Mouse (Mus musculus) heart, postnatal 0 days (tissue): ENCODE data around the gene Cbx5. TPM values are rescaled to one million over a fixed set of nuclear protein-coding genes. Genes with fewer than 3 reads are reported as not detected.
"Not testable (repeated sequence)": the region's sequence is repeated elsewhere in the genome, so short reads cannot be mapped to it uniquely, and the experiment has no call there.

Experiments used
- ATAC-seq: fragments of 200-750 bp; cut with Nextera tagmentation; 2 replicates; pipeline ENCODE4 v1.8.0; 2017; ENCODE audit warnings: low read depth, moderate number of reproducible peaks, moderate library complexity; ENCODE audit not compliant: insufficient read depth
- DNase-seq: peaks from one replicate; pipeline ENCODE4 v3.0.0-alpha.2; 2016; ENCODE audit warnings: low spot score
- H3K27ac ChIP-seq: fragments of 300-500 bp; sonication (generic); 2 replicates; pipeline ENCODE4 v1.5.1; 2014; ENCODE audit warnings: low read depth, mild to moderate bottlenecking
- H3K27me3 ChIP-seq: fragments of 300-500 bp; sonication (generic); 2 replicates; pipeline ENCODE4 v1.6.1; 2014; ENCODE audit warnings: low read length, mixed read lengths; ENCODE audit not compliant: control insufficient read depth, insufficient read depth
- H3K36me3 ChIP-seq: fragments of 300-500 bp; sonication (generic); replicated peaks from 2 replicates; pipeline ENCODE4 v1.6.1; 2014; ENCODE audit warnings: low read length, mixed read lengths; ENCODE audit not compliant: control insufficient read depth, insufficient read depth
- H3K4me1 ChIP-seq: fragments of 300-500 bp; sonication (generic); 2 replicates; pipeline ENCODE4 v1.6.1; 2014; ENCODE audit warnings: antibody characterized with exemption; ENCODE audit not compliant: control insufficient read depth, insufficient read depth
- H3K4me2 ChIP-seq: fragments of 300-500 bp; sonication (generic); 2 replicates; pipeline ENCODE4 v1.6.1; 2014; ENCODE audit warnings: low read depth, mild to moderate bottlenecking, low read length, moderate library complexity
- H3K4me3 ChIP-seq: fragments of 300-500 bp; sonication (generic); 2 replicates; pipeline ENCODE4 v1.5.1; 2014; ENCODE audit warnings: low read depth, low read length
- H3K9ac ChIP-seq: fragments of 300-500 bp; sonication (generic); replicated peaks from 2 replicates; pipeline ENCODE4 v1.6.1; 2014; ENCODE audit warnings: low read depth, low read length, mixed read lengths
- H3K9me3 ChIP-seq: fragments of 300-500 bp; sonication (generic); replicated peaks from 2 replicates; pipeline ENCODE4 v1.6.1; 2016; ENCODE audit warnings: low read length; ENCODE audit not compliant: control insufficient read depth
- CTCF ChIP-seq: IDR thresholded peaks from 2 replicates; pipeline ENCODE4 v1.5.1; 2016; ENCODE audit warnings: antibody characterized with exemption, control low read depth, low read depth
- EP300 ChIP-seq: IDR thresholded peaks from 2 replicates; pipeline ENCODE4 v1.6.1; 2016; ENCODE audit warnings: antibody characterized with exemption, low read depth
- WGBS: fragments of 180-500 bp; shearing (Covaris S2); extraction: QIAGEN DNeasy Blood & Tissue Kit; methylation state at CpG from one replicate; pipeline ENCODE4 v1.1.7; 2014; 5-methylcytosine and 5-hydroxymethylcytosine counted together
- polyA plus RNA-seq: library from polyadenylated mRNA; unstranded; fragments of >200 nt; fragmentation: Nextera tagmentation; extraction: Ambion mirVana; gene quantifications from 2 replicates; pipeline ENCODE4 v1.2.1, GENCODE M21; 2015
- total RNA-seq: library from RNA; depleted of rRNA; stranded (reverse); fragments of >200 nt; gene quantifications from 2 replicates; pipeline ENCODE4 v1.2.3, GENCODE M21; 2014; ENCODE audit warnings: low replicate concordance

The Cbx5 gene
- total and polyA plus RNA-seq, 2 experiments from 2014 or later: 41.5 to 54.1 TPM

DNA sequence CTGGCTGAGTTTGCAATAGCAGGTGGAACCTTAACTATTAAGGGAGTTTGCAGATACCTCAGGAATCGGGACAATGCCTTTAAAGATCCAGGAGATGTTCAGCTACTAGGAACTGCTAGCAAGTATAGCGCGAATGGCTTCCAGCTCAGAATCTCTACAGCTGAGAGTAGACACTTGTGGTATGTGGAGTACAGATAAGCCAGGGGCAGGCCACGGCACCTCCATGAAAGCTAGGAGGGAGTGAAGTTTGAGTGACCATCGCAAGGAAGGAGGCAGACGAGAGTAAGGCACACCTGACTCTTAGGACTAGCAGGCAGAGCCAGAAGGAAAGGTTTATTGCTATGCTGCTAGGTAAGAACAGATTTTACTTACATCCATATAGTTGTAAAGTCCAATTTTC lies 6.0 kb upstream of the Cbx5 start:
- Histone ChIP-seq H3K27me3 (no peaks in the 10 kb centered on the region), H3K4me2 (no peak overlapping the region), H3K9me3 (no peaks in the 10 kb centered on the region), H3K4me3 (no peak overlapping the region), H3K27ac (no peak overlapping the region), H3K36me3 (peaks cover 71% of the 10 kb centered on the region), H3K9ac (no peak overlapping the region), H3K4me1 (peaks cover 21% of the 10 kb centered on the region)
- ATAC-seq (no peak), DNase-seq (no peak)
- TF ChIP-seq EP300: no peak
- 27% methylated on average over 6 of the region's 6 CpGs for WGBS

GRCm38 (mm10) chr15:103242885-103243284 lies 3.3 kb upstream of the Cbx5 start:
- DNase-seq: no peak
- H3K9ac ChIP-seq: 0 out of 2 replicates have a peak overlapping the region, but pooled peaks have one; percentile 15
- no peak overlapping the region for H3K27ac ChIP-seq
- peak overlapping the region; percentile 18 for H3K4me3 ChIP-seq
- peak overlapping the region; percentile 62 for H3K4me2 ChIP-seq
- H3K9me3 ChIP-seq: no peaks in the 10 kb centered on the region
- no peak for ATAC-seq
- peaks cover 21% of the 10 kb centered on the region for H3K4me1 ChIP-seq
- H3K27me3 ChIP-seq: no peaks in the 10 kb centered on the region
- WGBS: 57% methylated on average over 8 of the region's 8 CpGs
- H3K36me3 ChIP-seq: peaks cover 59% of the 10 kb centered on the region
- TF ChIP-seq EP300: no peak
- no peak for TF ChIP-seq CTCF

GRCm38 (mm10) chr15:103241071-103242018 lies 1.7 kb upstream of the Cbx5 start:
- not testable (repeated sequence) for H3K27me3 ChIP-seq, ATAC-seq, H3K9me3 ChIP-seq, DNase-seq
- peak overlapping the region; percentile 84 for H3K9ac ChIP-seq
- H3K36me3 ChIP-seq: peaks cover 44% of the 10 kb centered on the region
- H3K4me1 ChIP-seq: peaks cover 23% of the 10 kb centered on the region
- WGBS: 7% methylated on average over 12 of the region's 12 CpGs
- H3K27ac ChIP-seq: peak overlapping the region; percentile 95
- H3K4me3 ChIP-seq: peak overlapping the region; percentile 65
- peak overlapping the region; percentile 62 for H3K4me2 ChIP-seq

DNA sequence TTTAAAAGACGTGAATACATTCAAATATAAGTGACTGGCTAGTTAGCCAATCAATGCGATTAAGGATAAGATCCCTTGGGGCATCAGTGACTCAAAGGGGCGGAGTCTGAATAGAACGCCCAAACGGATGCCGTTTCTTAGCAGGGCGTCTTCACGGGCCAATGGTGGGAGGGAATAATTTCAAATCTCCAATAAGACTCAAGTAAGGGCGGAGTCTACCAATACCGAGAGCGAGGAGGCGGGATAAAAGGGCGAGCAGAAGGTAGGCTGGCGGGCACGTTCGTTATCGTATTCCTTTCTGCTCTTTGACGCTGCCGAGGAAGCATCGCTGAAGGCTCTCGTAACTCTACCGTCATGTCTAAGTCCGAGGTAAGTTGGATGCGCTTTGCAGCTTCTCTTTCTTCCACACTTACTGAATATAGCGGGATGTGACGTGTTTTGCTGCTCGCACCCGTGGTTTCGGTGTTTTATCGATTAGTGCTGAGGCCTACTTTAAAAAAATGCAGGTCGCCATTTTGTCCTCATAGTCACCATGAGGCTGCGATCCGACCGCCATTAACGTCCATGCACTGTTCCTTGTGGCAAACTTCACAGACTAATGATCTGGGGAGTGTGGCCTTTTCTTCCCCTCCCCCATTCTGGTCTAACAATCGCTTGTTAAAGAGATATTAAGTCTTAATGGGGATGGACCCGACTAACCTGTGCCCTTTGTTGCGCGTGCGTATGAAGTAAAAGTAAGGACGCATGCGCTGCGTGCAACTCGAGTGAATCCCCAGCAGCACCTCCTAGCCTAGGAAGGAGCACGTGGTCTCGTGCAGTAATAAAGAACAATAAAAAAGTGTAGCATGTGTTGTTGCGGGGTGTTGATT lies 778 bp upstream of the Cbx5 start, which contains the start of gene Hnrnpa1:
Gene Hnrnpa1, plus strand, starts transcription at position 273 of the 869 bp plus-strand sequence.
- H3K4me2 ChIP-seq: peak within 1 kb of the TSS; percentile 62
- peak; percentile 100 for DNase-seq
- peaks cover 34% of the 10 kb centered on the region for H3K36me3 ChIP-seq
- peaks cover 23% of the 10 kb centered on the region for H3K4me1 ChIP-seq
- peak within 1 kb of the TSS; percentile 95 for H3K27ac ChIP-seq
- peak within 1 kb of the TSS; percentile 65 for H3K4me3 ChIP-seq
- no peak for TF ChIP-seq CTCF
- TF ChIP-seq EP300: peak; percentile 65; the same call in 1 of the 2 replicates
- peak; percentile 89 for ATAC-seq
- no peaks in the 10 kb centered on the region for H3K27me3 ChIP-seq
- under 1% methylated on average over 47 of the region's 47 CpGs for WGBS
- H3K9me3 ChIP-seq: no peaks in the 10 kb centered on the region
- H3K9ac ChIP-seq: peak within 1 kb of the TSS; percentile 84

- peak; percentile 80 for ATAC-seq
- H3K4me3 ChIP-seq: peak overlapping the region; percentile 65
- H3K9me3 ChIP-seq: no peaks in the 10 kb centered on the region
- peaks cover 23% of the 10 kb centered on the region for H3K4me1 ChIP-seq
- peak overlapping the region; percentile 62 for H3K4me2 ChIP-seq
- peak; percentile 98 for DNase-seq
- H3K36me3 ChIP-seq: peaks cover 33% of the 10 kb centered on the region
- under 1% methylated on average over 26 of the region's 26 CpGs for WGBS
- TF ChIP-seq EP300: no peak; the same call in 1 of the 2 replicates
- TF ChIP-seq CTCF: no peak
- H3K27ac ChIP-seq: peak overlapping the region; percentile 95
- no peaks in the 10 kb centered on the region for H3K27me3 ChIP-seq
- peak overlapping the region; percentile 40; the same call in 1 of the 2 replicates for H3K9ac ChIP-seq
Observed at GRCm38 (mm10) chr15:103239130-103239684, 409 bp downstream of the Cbx5 start.
